Mouse (Mus musculus): ENCODE results near the gene Nlrp10. TPM values are rescaled to one million over a fixed set of nuclear protein-coding genes. Genes with fewer than 3 reads are reported as not detected.

Nlrp10 gene
- polyA plus RNA-seq, 1 experiment from 2014 or later = 0.06 TPM

DNA sequence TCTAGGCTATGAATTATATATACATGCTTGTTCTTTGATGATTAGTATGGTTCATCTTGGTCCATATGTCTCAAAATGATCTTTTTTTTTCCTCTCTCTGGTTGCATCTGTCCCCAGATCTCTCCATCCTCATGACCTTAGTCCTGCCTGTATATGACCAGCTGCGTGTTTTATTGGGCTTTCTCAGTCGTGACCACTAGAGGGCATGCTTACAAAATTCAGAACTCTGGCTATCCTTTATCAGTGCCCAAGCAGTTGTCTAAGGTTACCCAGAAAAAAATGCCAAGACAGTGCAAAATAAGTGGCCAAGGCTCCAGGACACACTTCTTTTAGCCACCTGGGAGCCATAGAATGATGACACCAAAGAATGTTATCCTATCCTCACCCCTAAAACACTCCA lies 14.0 kb upstream of the Nlrp10 start:
- Histone ChIP-seq H3K27me3 (no peaks in the 10 kb centered on the region), H3K4me3 (no peak overlapping the region), H3K9ac (no peak overlapping the region), H3K36me3 (peaks cover 47% of the 10 kb centered on the region), H3K9me3 (no peaks in the 10 kb centered on the region), H3K27ac (replicated peaks) (no peak overlapping the region), H3K4me1 (replicated peaks) (no peaks in the 10 kb centered on the region), H3K4me2 (no peak overlapping the region)
- 2% methylated on average over 2 of the region's 2 CpGs for WGBS
- peak; percentile 70; the same call in 1 of the 2 replicates for ATAC-seq (ENCODE audit: low FRiP score, low read depth)

- Histone ChIP-seq H3K27ac (replicated peaks) (no peak overlapping the region), H3K4me3 (no peak overlapping the region), H3K27me3 (no peaks in the 10 kb centered on the region), H3K9me3 (no peaks in the 10 kb centered on the region), H3K4me2 (no peak overlapping the region), H3K36me3 (peaks cover 68% of the 10 kb centered on the region), H3K9ac (no peak overlapping the region), H3K4me1 (replicated peaks) (peaks cover 3% of the 10 kb centered on the region)
- WGBS = 93% methylated on average over 9 of the region's 9 CpGs
- no peak for ATAC-seq (ENCODE audit: low FRiP score, low read depth)
These were observed 11.5 kb upstream of the Nlrp10 start for GRCm38 (mm10) chr7:108941466-108941865.

- H3K4me1 ChIP-seq (replicated peaks) = peaks cover 21% of the 10 kb centered on the region
- no peaks in the 10 kb centered on the region for H3K9me3 ChIP-seq
- no peaks in the 10 kb centered on the region for H3K27me3 ChIP-seq
- peaks cover 50% of the 10 kb centered on the region for H3K36me3 ChIP-seq
- 97% methylated on average over 4 of the region's 4 CpGs for WGBS
- ATAC-seq (ENCODE audit: low FRiP score, low read depth) = no peak
- 0 out of 2 replicates have a peak overlapping the region, but pooled peaks have one; percentile 95 for H3K4me2 ChIP-seq
- H3K27ac ChIP-seq (replicated peaks) = no peak overlapping the region
- no peak overlapping the region for H3K4me3 ChIP-seq
- no peak overlapping the region for H3K9ac ChIP-seq
These were observed 6.6 kb upstream of the Nlrp10 start for GRCm38 (mm10) chr7:108936591-108936990.

GRCm38 (mm10) chr7:108935411-108935810 lies 5.4 kb upstream of the Nlrp10 start:
- Histone ChIP-seq H3K9me3 (no peaks in the 10 kb centered on the region), H3K27ac (replicated peaks) (no peak overlapping the region), H3K4me1 (replicated peaks) (peaks cover 21% of the 10 kb centered on the region), H3K4me3 (peak overlapping the region; percentile 84), H3K36me3 (peaks cover 38% of the 10 kb centered on the region), H3K4me2 (peak overlapping the region; percentile 95), H3K27me3 (no peaks in the 10 kb centered on the region), H3K9ac (peak overlapping the region; percentile 91)
- ATAC-seq (ENCODE audit: low FRiP score, low read depth) = no peak
- 91% methylated on average over 7 of the region's 7 CpGs for WGBS

GRCm38 (mm10) chr7:108934836-108935235 lies 4.9 kb upstream of the Nlrp10 start:
- ATAC-seq (ENCODE audit: low FRiP score, low read depth) = no peak
- peak overlapping the region; percentile 95 for H3K4me2 ChIP-seq
- 5% methylated on average over 8 of the region's 8 CpGs for WGBS
- no peaks in the 10 kb centered on the region for H3K9me3 ChIP-seq
- peak overlapping the region; percentile 91 for H3K9ac ChIP-seq
- peaks cover 32% of the 10 kb centered on the region for H3K36me3 ChIP-seq
- peak overlapping the region; percentile 84 for H3K4me3 ChIP-seq
- H3K4me1 ChIP-seq (replicated peaks) = peaks cover 21% of the 10 kb centered on the region
- H3K27ac ChIP-seq (replicated peaks) = peak overlapping the region; percentile 86
- H3K27me3 ChIP-seq = no peaks in the 10 kb centered on the region

- Histone ChIP-seq H3K4me1 (replicated peaks) (peaks cover 21% of the 10 kb centered on the region), H3K27ac (replicated peaks) (peak within 1 kb of the TSS; percentile 86), H3K4me3 (peak within 1 kb of the TSS; percentile 84), H3K36me3 (peaks cover 25% of the 10 kb centered on the region), H3K27me3 (no peaks in the 10 kb centered on the region), H3K4me2 (peak within 1 kb of the TSS; percentile 95), H3K9me3 (no peaks in the 10 kb centered on the region), H3K9ac (peak within 1 kb of the TSS; percentile 91)
- 2% methylated on average over 50 of the region's 50 CpGs for WGBS
- ATAC-seq (ENCODE audit: low FRiP score, low read depth) = peak; percentile 97
These were observed 4.1 kb upstream of the Nlrp10 start, which contains the start of gene Eif3f for GRCm38 (mm10) chr7:108933794-108934731. TSS of gene Eif3f (plus strand) at chr7:108934417.

GRCm38 (mm10) chr7:108928280-108929188 lies 1.4 kb downstream of the Nlrp10 start:
- Histone ChIP-seq H3K27me3 (no peaks in the 10 kb centered on the region), H3K36me3 (no peaks in the 10 kb centered on the region), H3K4me1 (replicated peaks) (no peaks in the 10 kb centered on the region), H3K27ac (replicated peaks) (no peak overlapping the region), H3K4me2 (no peak overlapping the region), H3K9me3 (no peaks in the 10 kb centered on the region), H3K9ac (no peak overlapping the region), H3K4me3 (no peak overlapping the region)
- 86% methylated on average over 11 of the region's 11 CpGs for WGBS
- ATAC-seq (ENCODE audit: low FRiP score, low read depth) = no peak

GRCm38 (mm10) chr7:108927043-108927442 lies 2.9 kb downstream of the Nlrp10 start:
- WGBS = 76% methylated on average over 4 of the region's 4 CpGs
- H3K9ac ChIP-seq = no peak overlapping the region
- H3K4me1 ChIP-seq (replicated peaks) = no peaks in the 10 kb centered on the region
- H3K4me2 ChIP-seq = no peak overlapping the region
- ATAC-seq (ENCODE audit: low FRiP score, low read depth) = no peak
- H3K4me3 ChIP-seq = no peak overlapping the region
- no peaks in the 10 kb centered on the region for H3K27me3 ChIP-seq
- H3K9me3 ChIP-seq = no peaks in the 10 kb centered on the region
- H3K36me3 ChIP-seq = no peaks in the 10 kb centered on the region
- no peak overlapping the region for H3K27ac ChIP-seq (replicated peaks)

GRCm38 (mm10) chr7:108903969-108904368 lies 26.0 kb downstream of the Nlrp10 start:
- Histone ChIP-seq H3K4me1 (replicated peaks) (no peaks in the 10 kb centered on the region), H3K9ac (no peak overlapping the region), H3K36me3 (no peaks in the 10 kb centered on the region), H3K9me3 (no peaks in the 10 kb centered on the region), H3K27ac (replicated peaks) (no peak overlapping the region), H3K4me2 (no peak overlapping the region), H3K4me3 (no peak overlapping the region), H3K27me3 (no peaks in the 10 kb centered on the region)
- WGBS = 75% methylated on average over 2 of the region's 2 CpGs
- no peak for ATAC-seq (ENCODE audit: low FRiP score, low read depth)

DNA sequence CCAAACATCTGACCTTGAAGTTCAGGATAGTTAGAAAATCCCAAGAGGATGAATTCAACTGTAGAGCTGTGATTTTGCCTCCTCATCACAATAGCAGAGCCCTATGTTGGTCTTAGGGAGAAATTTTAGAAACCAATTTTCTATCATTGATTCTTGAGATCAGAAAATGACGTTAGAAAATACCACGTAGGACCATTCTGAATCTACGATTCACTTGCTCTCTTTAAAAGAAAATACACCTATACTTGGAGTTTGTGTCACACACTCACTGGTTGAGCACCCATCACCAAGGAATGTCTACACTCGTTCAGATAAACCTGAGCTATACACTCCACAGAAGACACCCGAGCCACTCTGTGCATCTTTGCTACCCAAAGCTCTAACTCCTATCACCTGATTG lies 35.7 kb downstream of the Nlrp10 start, which contains the start of gene Olfr519:
Olfr519 (minus strand) TSS at position 101 of the 400 bp plus-strand sequence.
- 90% methylated on average over 5 of the region's 5 CpGs for WGBS
- Histone ChIP-seq H3K4me3 (no peak within 1 kb of the TSS), H3K36me3 (no peaks in the 10 kb centered on the region), H3K4me2 (no peak within 1 kb of the TSS), H3K9ac (no peak within 1 kb of the TSS), H3K27ac (replicated peaks) (no peak within 1 kb of the TSS), H3K9me3 (no peaks in the 10 kb centered on the region), H3K4me1 (replicated peaks) (no peaks in the 10 kb centered on the region), H3K27me3 (no peaks in the 10 kb centered on the region)
- ATAC-seq (ENCODE audit: low FRiP score, low read depth) = no peak

GRCm38 (mm10) chr7:108884906-108885305 lies 45.1 kb downstream of the Nlrp10 start, which contains the start of gene Olfr518:
TSS of gene Olfr518 (minus strand) at chr7:108885006.
- no peaks in the 10 kb centered on the region for H3K4me1 ChIP-seq (replicated peaks)
- 79% methylated on average over 4 of the region's 4 CpGs for WGBS
- H3K27ac ChIP-seq (replicated peaks) = no peak within 1 kb of the TSS
- no peaks in the 10 kb centered on the region for H3K36me3 ChIP-seq
- no peaks in the 10 kb centered on the region for H3K27me3 ChIP-seq
- no peak for ATAC-seq (ENCODE audit: low FRiP score, low read depth)
- no peak within 1 kb of the TSS for H3K9ac ChIP-seq
- H3K4me2 ChIP-seq = no peak within 1 kb of the TSS
- no peaks in the 10 kb centered on the region for H3K9me3 ChIP-seq
- H3K4me3 ChIP-seq = no peak within 1 kb of the TSS
